Mouse (Mus musculus) small intestine, adult 10 weeks (tissue): ENCODE data around the gene Gm6034. TPM values are rescaled to one million over a fixed set of nuclear protein-coding genes. Genes with fewer than 3 reads are reported as not detected.

Experiments
- polyA plus RNA-seq: library from polyadenylated mRNA; stranded (reverse); fragments of 350-450 nt; fragmentation: Illumina TruSeq; extraction: RNeasy Lipid Tissue Mini Kit (QIAGEN cat#74804); gene quantifications from one replicate; pipeline ENCODE4 v1.2.3, GENCODE M21; 2014; ENCODE audit warnings: low replicate concordance

Gm6034 gene
- polyA plus RNA-seq: not detected

DNA sequence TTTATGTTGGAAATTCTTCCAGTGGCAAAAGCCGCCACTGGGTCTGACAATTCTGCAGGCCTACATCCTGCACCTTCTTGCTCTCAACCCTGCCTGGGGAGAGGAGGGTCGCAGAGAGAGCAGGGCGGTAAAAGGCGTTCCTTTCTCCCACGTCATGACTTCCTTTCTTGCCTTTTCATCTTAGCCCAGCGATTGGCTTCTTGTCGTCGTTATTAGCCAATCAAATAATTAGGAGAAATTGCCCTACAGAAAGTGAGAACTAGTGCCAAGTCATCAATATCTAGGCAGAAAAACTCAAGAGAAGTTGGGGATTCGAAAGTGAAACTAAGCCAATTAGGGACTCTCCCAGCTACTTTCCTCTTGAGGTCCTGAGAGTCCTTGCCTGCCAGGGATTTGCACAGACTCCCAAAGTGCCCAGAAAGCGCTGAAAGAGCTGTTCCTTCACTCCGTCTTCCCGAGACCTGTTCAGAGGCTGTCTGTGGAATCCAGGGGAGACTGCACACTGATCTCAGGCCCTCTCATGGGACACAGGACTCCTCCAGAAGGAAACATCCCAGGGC is at the start of gene Gm6034, which contains the start of gene H2-T22:
Gene Gm6034, plus strand, starts transcription at position 352 of the 560 bp plus-strand sequence.
Gene H2-T22, minus strand, starts transcription at position 138 of the 560 bp plus-strand sequence.

DNA sequence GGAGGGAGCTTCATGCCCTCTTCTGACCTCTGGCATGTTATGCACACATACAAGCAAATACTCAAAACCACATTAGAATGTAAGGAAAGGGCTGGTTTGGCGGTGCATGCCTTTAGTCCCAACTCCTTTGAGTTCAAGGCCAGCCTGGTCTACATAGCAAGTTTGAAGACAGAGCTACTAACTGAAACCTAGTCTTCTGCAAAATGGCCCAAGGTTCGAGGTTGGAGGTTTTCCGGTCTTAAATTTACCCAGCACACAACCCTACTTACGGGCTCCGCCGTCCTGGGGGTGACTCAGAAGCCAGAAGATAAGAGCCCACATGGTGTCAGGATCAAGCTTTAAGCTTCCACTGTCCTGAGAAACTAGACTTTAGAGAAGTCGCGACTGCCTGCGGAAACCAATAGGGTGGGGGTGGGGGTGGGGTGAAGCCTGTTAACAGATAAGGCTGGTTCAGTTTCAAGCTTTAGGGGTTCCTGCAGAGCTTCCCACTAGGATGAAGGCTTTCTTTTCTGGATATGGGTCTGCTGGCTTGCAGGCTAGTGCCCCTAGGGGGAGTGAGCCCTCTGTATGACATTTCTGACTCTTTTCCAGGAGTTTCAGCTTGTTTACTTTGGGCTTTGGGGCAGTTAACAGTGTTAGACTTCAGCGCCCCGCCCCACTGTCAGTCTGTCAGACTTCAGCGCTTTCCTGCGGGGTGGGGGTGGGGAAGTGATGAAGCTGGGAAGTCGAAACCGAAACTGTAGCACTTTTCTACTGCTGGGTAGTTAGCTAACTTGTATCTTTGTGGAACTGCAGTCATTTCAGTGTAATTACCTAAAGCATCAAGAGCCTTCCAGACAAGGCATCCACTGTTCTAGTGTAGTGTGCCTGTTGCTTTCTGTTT is 22.3 kb upstream of the Gm6034 start, which contains the start of gene H2-T24:
Gene H2-T24, minus strand, starts transcription at position 370 of the 883 bp plus-strand sequence.

DNA sequence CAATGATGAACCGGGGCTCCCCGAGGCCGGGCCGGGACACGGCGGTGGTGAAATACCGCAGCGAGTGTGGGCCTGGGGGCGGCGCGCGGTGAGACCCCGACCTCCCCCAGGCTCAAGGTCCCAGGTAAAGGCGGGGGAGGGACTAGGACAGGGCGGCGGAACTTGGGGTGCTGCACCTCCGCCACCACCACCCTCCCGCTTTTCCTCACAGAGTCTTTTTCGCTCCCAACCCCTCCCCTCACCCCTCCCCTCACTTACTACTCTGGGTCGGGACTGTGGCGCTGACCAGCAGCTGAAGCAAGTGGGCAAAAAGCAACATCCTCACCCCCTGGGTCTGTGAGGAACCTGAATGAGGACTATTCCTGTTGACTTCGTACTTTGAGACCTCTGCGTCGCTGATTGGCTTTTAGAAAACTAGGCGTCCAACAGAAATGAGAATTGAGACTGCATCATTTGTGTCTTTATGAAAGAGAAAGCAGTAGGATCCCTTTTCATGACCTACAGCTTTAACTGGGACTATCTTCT is 10.3 kb upstream of the Gm6034 start, which contains the start of gene H2-T23:
Gene H2-T23, minus strand, starts transcription at position 505 of the 525 bp plus-strand sequence.

DNA sequence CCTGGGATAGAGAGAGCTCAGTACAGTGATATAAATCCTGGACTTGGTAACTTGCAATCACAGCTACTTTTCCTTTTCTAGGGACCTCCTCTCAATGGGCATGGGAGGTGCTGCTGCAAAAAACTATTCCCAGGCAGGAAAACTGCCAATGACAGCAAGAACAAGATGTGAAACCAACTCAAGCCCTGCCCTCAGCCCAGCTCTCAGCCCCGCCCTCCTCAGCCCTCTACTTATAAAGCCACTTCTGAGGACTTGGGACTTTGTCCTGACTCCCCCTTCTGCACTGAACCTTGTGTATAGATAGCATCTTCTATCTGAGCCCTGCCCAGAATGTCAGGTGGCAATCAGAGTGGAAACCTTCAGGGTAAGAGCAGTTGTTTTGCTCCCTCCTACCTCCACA is 15.6 kb downstream of the Gm6034 start, which contains the start of gene Gm11127:
Gene Gm11127, minus strand, starts transcription at position 10 of the 400 bp plus-strand sequence.

Other genes starting within 250 kb of the Gm6034 start
- gene Ier3, start 221.3 kb upstream of the Gm6034 start, polyA plus RNA-seq: 3.7 TPM
- gene Flot1, start 219.7 kb upstream of the Gm6034 start, polyA plus RNA-seq: 3.5 TPM
- 23.6 TPM for gene Tubb5, start 204.7 kb upstream of the Gm6034 start, polyA plus RNA-seq
- gene Mdc1, start 201.4 kb upstream of the Gm6034 start, polyA plus RNA-seq: 9.7 TPM
- gene Nrm, start 181.6 kb upstream of the Gm6034 start, polyA plus RNA-seq: 1.3 TPM
- gene Ppp1r18, start 177.4 kb upstream of the Gm6034 start, polyA plus RNA-seq: 1.2 TPM
- 16.5 TPM for gene Dhx16, start 163.1 kb upstream of the Gm6034 start, polyA plus RNA-seq
- 30.1 TPM for gene 2310061I04Rik, start 145.5 kb upstream of the Gm6034 start, polyA plus RNA-seq
- 17.0 TPM for gene Atat1, start 132.9 kb upstream of the Gm6034 start, polyA plus RNA-seq
- gene Mrps18b, start 126.6 kb upstream of the Gm6034 start, polyA plus RNA-seq: 8.4 TPM
- 28.3 TPM for gene Ppp1r10, start 126.5 kb upstream of the Gm6034 start, polyA plus RNA-seq
- 36.1 TPM for gene Abcf1, start 73.2 kb upstream of the Gm6034 start, polyA plus RNA-seq
- 0.56 TPM for gene Gnl1, start 63.1 kb upstream of the Gm6034 start, polyA plus RNA-seq
- 0.59 TPM for gene Prr3, start 62.7 kb upstream of the Gm6034 start, polyA plus RNA-seq
- gene H2-T24, start 22.4 kb upstream of the Gm6034 start, polyA plus RNA-seq: 5.7 TPM
- 8.8 TPM for gene H2-T23, start 10.1 kb upstream of the Gm6034 start, polyA plus RNA-seq
- gene H2-T22, start 214 bp upstream of the Gm6034 start, polyA plus RNA-seq: 8.7 TPM
- gene Gm11127, start 15.4 kb downstream of the Gm6034 start, polyA plus RNA-seq: 6.5 TPM
- not detected for gene Gm19684, start 78.7 kb downstream of the Gm6034 start, polyA plus RNA-seq
- gene Gm7030, start 86.5 kb downstream of the Gm6034 start, polyA plus RNA-seq: not detected
- gene Gm8909, start 125.6 kb downstream of the Gm6034 start, polyA plus RNA-seq: 18.8 TPM
- gene H2-T3, start 147.3 kb downstream of the Gm6034 start, polyA plus RNA-seq: 85.1 TPM
- 7.6 TPM for gene Rpp21, start 215.1 kb downstream of the Gm6034 start, polyA plus RNA-seq
- gene Trim39, start 229.3 kb downstream of the Gm6034 start, polyA plus RNA-seq: 18.1 TPM
- not detected for gene H2-M10.2, start 243.5 kb downstream of the Gm6034 start, polyA plus RNA-seq